Mouse (Mus musculus): ENCODE data around the gene Pex13. TPM values are rescaled to one million over a fixed set of nuclear protein-coding genes. Genes with fewer than 3 reads are reported as not detected.

The Pex13 gene
- polyA plus RNA-seq (2012; rRNA removed): 11.8 and 15.6 TPM in 2 replicates

DNA sequence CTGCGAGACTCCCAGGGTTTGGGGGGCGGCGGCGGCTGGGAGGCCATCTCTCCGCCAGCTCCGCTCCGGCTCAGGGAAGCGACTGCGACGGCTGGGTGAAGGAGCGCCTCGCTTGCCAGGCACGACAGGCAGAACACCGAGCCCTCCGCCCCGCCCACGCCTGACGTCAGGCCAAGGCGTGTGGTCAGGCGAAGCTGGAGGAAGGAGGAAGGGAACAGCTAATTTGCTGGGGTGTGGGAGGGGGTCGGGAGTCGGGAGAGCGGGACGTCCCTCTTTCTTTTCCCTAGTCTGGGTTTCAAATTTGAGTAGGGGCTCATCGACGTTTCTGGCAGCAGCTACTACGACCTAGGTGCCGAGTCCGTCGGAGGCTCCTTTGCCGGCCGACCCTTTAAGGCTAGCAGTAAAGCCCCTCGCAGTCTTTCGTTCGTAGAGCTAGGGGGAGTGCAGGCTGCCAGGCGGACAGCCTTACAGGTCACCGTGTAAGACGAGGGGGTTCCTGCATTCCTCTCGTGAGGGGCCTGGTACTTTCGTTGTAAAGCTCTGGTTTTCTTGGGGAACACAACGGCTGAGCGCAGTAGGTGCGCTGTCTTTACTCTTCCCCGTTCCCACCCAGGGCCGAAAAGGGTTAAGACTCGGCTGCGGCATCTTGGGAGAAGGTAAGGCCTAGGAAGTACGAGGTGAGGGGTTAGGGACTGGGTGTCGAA lies at the start of gene Pex13:
Gene Pex13, minus strand, starts transcription at position 162 of the 704 bp plus-strand sequence.
- no peak for DNase-seq (ENCODE audit: low read depth)

DNA sequence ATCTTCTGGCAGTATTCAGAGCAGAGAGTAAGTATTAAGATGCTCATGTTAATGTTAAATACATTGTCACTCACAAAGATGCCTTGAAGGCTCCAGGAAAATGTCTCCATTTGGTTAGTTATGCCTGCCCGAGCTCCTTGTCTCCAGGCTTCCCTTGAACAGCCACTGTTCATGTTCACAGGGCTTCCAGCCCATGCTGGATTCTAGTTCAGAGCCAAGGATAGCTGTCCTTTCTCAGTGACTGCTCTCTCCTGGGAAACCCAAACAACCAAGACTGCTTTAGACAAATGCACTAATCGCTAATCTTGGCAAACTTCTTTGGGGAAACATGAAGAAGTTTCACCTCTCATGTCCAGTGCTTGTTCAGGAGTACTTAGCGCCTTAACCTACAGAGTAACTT lies 46.5 kb upstream of the Pex13 start:
- no peak for DNase-seq (ENCODE audit: low read depth)

DNA sequence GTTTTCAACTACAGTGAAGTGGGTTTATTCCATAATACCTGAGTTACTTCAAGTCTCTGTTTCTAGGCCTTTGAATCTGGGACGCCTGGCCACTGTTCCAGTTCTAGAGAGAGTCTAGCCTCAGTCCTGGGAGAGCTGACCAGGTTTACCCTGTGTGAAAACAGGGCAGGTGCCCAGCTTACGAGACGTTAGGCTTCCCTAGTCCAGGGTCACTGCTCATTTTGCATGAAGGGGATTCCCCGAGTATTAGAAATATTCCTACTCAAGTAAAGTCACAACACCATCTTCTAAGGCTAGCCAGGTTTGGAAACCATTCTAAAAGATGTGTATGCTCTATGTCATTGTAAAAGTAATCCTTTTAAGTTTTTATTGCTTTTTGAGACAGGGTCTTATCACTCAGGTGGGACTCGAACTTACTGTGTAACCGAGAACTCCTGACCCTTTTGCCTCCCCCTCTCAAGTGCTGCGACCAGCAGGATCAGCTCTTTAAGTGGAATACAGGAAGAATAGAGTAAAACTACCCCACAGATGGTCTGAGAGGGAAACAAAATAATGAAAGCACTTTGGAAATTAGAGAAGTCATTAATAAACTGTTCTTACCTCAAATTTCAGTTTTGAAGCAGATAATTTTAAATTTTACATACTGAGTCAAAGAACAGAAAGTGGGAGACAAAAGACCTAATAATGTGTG lies 39.0 kb upstream of the Pex13 start:
- no peak for DNase-seq (ENCODE audit: low read depth)

- no peak for DNase-seq (ENCODE audit: low read depth)
Measured at GRCm38 (mm10) chr11:23701831-23702230, 36.1 kb upstream of the Pex13 start.

- no peak for DNase-seq (ENCODE audit: low read depth)
Measured at GRCm38 (mm10) chr11:23699414-23700095, 33.8 kb upstream of the Pex13 start.

DNA sequence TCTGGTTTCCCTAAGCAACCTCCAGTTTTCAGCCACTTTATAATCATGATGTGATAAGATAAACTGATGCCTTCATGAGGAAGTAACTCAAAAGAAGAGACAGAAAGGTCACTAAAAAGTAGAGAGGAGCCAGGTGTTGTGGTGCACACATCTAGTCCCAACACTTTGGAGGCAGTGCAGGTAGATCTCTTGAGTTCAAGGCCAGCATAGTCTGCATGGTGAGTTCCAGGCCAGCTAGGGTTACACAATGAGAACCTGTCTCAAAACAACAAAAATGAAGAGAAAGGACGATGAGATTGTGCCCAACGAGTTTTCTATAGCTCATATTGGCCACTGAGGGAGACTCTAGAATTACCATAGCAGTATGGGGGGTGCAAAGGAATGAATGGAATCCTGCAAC lies 32.8 kb upstream of the Pex13 start:
- no peak for DNase-seq (ENCODE audit: low read depth)

DNA sequence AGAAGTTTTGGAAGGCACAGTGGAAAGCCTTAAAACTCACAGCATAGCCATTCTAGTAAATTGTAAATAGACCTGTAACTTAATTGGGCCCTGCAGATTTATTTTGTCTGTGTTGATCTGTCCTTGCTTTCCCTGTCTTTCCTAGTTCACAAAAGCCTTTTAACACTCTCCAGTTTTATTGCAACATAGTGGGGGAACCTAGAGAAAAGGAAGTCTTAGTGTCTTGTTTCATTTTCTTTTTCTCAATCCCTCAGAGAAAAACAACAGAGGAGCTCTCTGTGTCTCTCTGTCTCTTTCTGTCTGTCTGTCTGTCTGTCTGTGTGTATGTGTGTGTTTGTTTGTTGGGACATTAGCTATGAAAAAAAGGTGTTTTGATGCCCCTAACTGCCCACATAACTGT lies 30.1 kb upstream of the Pex13 start:
- DNase-seq (ENCODE audit: low read depth): no peak

DNA sequence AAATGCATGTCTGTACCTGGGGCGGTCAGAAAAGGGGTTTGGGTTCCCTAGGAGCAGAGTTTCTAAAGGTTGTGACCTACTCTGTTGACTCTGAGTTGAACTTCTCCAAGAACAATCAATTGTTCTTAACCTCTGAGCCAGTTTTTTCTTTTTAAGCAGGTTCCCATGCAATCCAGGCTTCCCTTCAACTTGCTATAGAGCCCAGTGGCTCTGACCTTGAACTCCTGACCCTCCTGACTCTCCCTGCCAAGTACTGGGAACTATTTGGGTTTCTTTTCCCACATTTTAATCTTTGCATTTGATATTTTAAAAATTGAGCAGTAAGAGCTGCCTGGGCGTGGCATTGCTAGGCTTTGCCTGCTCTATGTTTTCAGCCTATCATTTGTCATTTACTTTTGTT lies 27.5 kb upstream of the Pex13 start:
- no peak for DNase-seq (ENCODE audit: low read depth)

GRCm38 (mm10) chr11:23688060-23688459 lies 22.3 kb upstream of the Pex13 start:
- DNase-seq (ENCODE audit: low read depth): no peak

DNA sequence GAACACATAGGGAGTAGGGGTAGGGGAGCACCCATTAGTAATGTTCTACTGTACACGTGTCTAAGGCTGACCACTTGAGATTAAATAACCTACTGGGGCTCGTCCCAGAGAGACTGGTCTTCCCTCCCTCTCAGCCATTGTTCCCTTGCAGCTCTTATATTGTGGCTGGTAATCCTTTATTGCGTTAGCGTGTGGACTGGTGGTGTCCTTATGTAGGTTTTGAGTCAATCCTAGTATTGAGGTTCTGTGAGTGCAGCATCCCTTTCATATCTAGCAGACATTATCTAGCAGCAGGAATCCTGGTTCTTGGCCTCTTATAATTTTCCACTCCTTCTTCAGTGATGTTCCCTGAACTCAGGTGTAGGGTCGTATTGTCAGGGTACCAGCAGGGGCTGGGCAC lies 20.9 kb upstream of the Pex13 start:
- no peak for DNase-seq (ENCODE audit: low read depth)

DNA sequence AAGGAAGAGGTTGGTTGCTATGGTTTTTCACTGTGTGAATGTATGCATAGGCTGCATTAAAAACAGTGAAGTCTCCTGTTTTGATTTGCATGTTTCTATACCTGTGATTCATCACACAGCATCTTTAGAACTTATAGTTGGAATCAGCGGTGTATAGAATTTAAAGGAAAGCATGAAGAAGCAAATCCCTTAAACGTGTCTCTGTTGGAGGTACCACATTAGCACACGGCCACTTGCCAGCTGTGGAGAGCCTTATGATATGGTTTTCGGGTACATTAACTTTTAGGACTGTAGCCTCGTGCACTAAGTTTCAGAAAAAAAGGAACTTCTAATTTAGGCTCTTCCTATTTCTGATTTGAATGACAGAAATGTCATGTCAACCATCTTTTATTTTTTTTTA lies 16.8 kb upstream of the Pex13 start:
- no peak for DNase-seq (ENCODE audit: low read depth)

DNA sequence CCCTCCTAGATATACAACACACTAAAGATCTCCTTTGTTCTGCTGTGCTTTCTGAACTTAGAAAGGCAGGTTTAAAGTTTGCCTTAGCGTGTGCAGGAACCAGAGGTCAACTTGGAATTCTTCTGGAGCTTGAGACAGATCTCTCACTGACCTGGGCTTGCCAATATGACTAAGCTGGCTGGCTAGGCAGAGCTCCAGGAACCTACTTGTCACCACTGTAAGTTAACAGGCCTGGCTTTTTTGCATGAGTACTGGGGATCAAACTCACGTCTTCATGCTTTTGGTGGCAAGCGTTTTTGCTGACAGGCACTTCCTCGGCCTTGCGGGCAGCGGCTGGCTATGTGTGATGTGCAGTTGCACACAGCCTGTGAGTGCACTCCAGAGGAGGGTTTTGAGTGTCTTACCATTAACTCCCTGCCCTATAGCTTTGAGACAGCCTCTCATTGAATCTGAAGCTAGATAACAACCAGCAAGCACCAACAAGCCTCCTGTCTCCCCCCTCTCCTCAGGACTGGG lies 14.7 kb upstream of the Pex13 start:
- no peak for DNase-seq (ENCODE audit: low read depth)

- DNase-seq (ENCODE audit: low read depth): no peak
Measured at GRCm38 (mm10) chr11:23679044-23679642, 13.4 kb upstream of the Pex13 start.

- no peak for DNase-seq (ENCODE audit: low read depth)
Measured at GRCm38 (mm10) chr11:23676100-23676499, 10.3 kb upstream of the Pex13 start.

DNA sequence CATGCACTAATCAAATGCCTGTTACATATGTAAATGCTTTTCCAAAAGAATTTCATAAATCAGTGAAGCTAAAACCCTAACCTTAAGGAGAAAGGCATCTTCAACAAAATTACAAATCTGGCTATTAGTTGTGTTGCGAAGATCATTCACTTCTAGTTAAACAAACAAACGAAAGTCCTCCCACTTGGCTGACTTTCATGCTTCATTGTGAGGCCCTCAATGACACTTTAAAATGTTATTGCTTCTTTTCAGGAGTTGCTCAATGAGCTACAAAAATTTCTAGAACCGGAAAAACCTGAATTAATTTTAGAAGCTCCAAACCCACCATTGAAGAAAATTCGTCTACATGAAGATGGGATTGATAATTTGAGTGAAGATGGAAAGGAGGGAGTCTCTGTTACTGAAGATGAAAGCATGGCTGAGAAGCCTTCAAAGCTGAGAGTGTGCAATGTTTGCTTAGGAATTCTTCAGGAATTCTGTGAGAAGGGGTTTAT lies 6.5 kb upstream of the Pex13 start:
- no peak for DNase-seq (ENCODE audit: low read depth)

DNA sequence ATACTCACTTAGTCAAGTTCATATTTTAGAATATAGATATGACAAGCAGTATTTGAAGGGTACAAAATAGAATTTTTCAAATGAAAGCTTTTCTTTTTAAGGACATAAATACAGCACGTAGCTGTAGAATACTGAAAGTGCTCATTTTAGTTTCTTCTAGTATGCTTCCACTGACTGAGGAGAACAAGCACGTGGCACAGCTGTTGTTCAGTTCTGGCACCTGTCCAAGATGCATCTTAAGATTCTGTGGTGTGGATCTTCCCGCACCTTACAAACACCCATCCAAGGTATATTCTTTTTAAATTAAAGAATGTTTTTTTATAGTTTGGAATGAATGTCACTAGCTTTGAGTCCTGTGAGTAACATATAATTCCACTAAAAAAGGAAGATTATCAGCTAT lies 1.4 kb upstream of the Pex13 start:
- DNase-seq (ENCODE audit: low read depth): no peak

DNA sequence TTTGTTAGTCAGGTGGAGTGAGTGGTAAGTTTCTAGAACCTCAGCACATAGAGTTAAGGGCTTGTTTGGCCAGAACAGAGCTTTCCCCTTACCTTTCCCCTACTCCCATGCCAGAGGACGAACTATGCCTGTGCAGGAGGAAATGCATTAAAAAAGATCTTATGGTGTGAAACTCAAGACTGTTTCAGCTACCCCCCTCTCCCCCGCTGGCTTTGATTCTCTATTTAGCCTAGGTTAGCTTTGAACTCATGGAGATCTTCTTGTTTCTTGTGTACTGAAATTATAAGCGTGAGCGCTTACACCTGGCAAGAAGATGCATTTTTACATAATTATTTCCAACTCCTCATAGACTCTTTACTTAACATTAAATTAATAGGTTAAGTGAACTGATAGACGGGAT lies 767 bp upstream of the Pex13 start:
- no peak for DNase-seq (ENCODE audit: low read depth)

DNA sequence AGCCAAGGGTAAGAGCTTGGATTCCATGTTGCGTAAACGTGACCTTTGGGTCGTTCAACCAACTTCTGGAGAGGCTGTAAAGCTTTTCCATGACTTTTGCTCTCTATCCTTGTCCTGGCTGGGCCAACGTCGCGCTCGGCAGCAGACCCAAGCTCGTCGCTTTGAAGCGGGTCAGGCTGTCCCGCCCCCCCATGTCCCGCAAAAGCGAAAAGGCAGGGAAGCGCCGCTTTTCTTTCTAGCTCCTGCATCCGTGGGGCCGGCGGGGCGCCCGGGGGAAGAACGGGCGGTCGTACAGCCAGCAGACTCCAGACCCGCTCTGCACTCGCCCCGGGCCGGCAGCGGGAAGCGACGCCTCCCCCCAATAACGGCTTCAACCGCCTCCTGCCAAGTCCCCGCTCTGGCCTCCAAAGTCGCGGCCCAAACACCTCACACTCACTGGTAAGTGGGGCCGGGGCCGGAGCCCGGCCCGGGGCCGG lies 410 bp downstream of the Pex13 start, which contains the start of gene Pus10:
Gene Pus10, plus strand, starts transcription at position 364 of the 476 bp plus-strand sequence.
- DNase-seq (ENCODE audit: low read depth): no peak

- DNase-seq (ENCODE audit: low read depth): no peak
Measured at GRCm38 (mm10) chr11:23664232-23664631, 1.5 kb downstream of the Pex13 start.

DNA sequence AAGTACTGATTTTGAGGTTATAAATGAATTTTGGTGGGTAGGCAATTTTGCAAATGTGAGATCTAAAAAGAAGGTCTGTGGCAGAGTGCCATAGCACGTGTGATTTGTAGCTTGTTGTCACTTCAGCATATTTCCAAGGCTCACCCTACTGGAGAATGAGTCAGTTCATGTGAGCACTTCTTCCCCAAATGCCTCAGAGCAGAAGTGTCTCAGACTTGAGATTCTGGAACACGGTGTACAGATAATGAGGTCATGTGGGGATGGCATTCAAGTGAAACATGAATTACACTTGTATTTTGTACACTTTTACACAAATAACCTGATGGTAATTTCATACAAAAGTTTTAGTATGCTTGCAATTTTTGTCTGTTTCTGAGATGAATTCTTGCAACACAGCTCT lies 8.0 kb downstream of the Pex13 start:
- no peak for DNase-seq (ENCODE audit: low read depth)

GRCm38 (mm10) chr11:23653666-23654065 lies 12.1 kb downstream of the Pex13 start:
- no peak for DNase-seq (ENCODE audit: low read depth)

DNA sequence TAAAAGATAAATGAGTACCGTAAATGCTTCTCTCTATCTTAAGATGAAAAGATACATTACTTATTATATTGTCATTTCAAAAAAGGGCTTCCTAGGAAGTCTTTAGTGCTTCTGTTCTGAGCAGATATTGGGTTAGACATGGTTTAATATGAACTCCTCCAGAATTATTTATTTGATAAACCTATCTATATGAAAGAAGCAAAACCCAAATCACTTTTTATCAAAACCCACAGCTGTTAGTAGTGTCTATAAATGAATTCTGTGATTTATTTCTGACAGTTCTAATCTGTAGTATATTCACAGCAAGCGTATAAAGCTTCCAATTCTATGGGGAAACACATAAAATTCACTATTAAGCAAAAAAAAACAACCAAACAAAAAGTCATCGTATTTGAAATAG lies 17.9 kb downstream of the Pex13 start:
- no peak for DNase-seq (ENCODE audit: low read depth)

Measured in gonadal fat pad, adult 2 months (tissue).